24 mouse cellular contexts compared by ENCODE assay signal in genomic region chr3:121766818-121767217, GRCm38 (mm10).
"Had no signal": no experiment of that assay in that cellular context is flagged by ENCODE, and none has a peak within 500 bp of the region (broad histone marks: within the 10 kb centered on the region; RNA-seq: fewer than 3 reads in every experiment).

No protein-coding gene starts in this region.

- H3K4me3 ChIP-seq: heart, embryonic 10.5 days; heart, embryonic 12.5 days; hindbrain, embryonic 13.5 days; hindbrain, embryonic 15.5 days; kidney, embryonic 15.5 days; limb, embryonic 13.5 days; limb, embryonic 15.5 days; liver, embryonic 12.5 days had no signal

- H3K27me3 ChIP-seq: heart, embryonic 12.5 days; hindbrain, embryonic 13.5 days; hindbrain, embryonic 15.5 days; kidney, embryonic 15.5 days; limb, embryonic 13.5 days; limb, embryonic 15.5 days; liver, embryonic 12.5 days had no signal

- DNase-seq: gastrocnemius, postnatal 14 days; gastrocnemius, postnatal 36 days; heart, adult 18-20 months; heart, postnatal 10 days; kidney, adult 11 months; kidney, adult 2 months; kidney, adult 9 months; kidney, postnatal 14 days; kidney, postnatal 36 days; layer of hippocampus, adult 9-11 months; layer of hippocampus, postnatal 36 days; left cerebral cortex, postnatal 4 days had no signal

- H3K4me2 ChIP-seq: heart, embryonic 12.5 days; hindbrain, embryonic 13.5 days; hindbrain, embryonic 15.5 days; kidney, embryonic 15.5 days; limb, embryonic 13.5 days; limb, embryonic 15.5 days; liver, embryonic 12.5 days had no signal

- H3K27ac ChIP-seq: heart, embryonic 10.5 days; hindbrain, embryonic 13.5 days; hindbrain, embryonic 15.5 days; hindbrain, postnatal 0 days; kidney, embryonic 15.5 days; kidney, postnatal 0 days; limb, embryonic 13.5 days; limb, embryonic 15.5 days; liver, embryonic 12.5 days; liver, embryonic 14.5 days had no signal

- H3K9ac ChIP-seq: heart, embryonic 12.5 days; hindbrain, embryonic 13.5 days; hindbrain, embryonic 15.5 days; kidney, embryonic 15.5 days; limb, embryonic 13.5 days; limb, embryonic 15.5 days; liver, embryonic 12.5 days; liver, embryonic 14.5 days had no signal

- ATAC-seq: hindbrain, postnatal 0 days; intestine, embryonic 16.5 days; liver, embryonic 12.5 days had no signal

- H3K4me1 ChIP-seq: heart, embryonic 10.5 days; heart, embryonic 12.5 days; hindbrain, embryonic 13.5 days; hindbrain, embryonic 15.5 days; kidney, embryonic 15.5 days; limb, embryonic 13.5 days; limb, embryonic 15.5 days; liver, embryonic 12.5 days had no signal

- H3K9me3 ChIP-seq: heart, embryonic 10.5 days; heart, embryonic 12.5 days; hindbrain, embryonic 13.5 days; hindbrain, embryonic 15.5 days; kidney, embryonic 15.5 days; limb, embryonic 13.5 days; limb, embryonic 15.5 days; liver, embryonic 12.5 days had no signal
